Mouse (Mus musculus) lung, postnatal 0 days (tissue): ENCODE data around the gene Ankrd24.

Source experiments
- CTCF ChIP-seq: IDR thresholded peaks from 2 replicates; pipeline ENCODE4 v1.5.1; 2016; ENCODE audit warnings: antibody characterized with exemption, mild to moderate bottlenecking
- EP300 ChIP-seq: IDR thresholded peaks from 2 replicates; pipeline ENCODE4 v1.6.1; 2016; ENCODE audit warnings: antibody characterized with exemption, mild to moderate bottlenecking, control low read depth

- TF ChIP-seq CTCF (no peak), EP300 (peak; percentile 71)
Observed at GRCm38 (mm10) chr10:81626994-81627835, 1.1 kb upstream of the Ankrd24 start, which contains the start of gene Sirt6.
